Mouse (Mus musculus) erythroid progenitor cell, adult 5-6 weeks (primary cell): Measurements from ENCODE around the gene Snapc1. TPM values are rescaled to one million over a fixed set of nuclear protein-coding genes. Genes with fewer than 3 reads are reported as not detected.

Experiments used
- ATAC-seq: replicated peaks from 2 replicates; pipeline ENCODE4 v1.8.0; 2016; ENCODE audit warnings: moderate number of reproducible peaks, mild to moderate bottlenecking, moderate TSS enrichment, inconsistent platforms; ENCODE audit not compliant: poor library complexity, low FRiP score, severe bottlenecking
- total RNA-seq, 2 experiments: library from RNA; stranded (forward) in 1 of 2; stranded (reverse) in 1 of 2; fragments of 150-400 nt in 1 of 2; fragments of 186-747, 209-891 nt in 1 of 2; gene quantifications; 2 replicates each; pipeline versions ENCODE4 v1.2.3 to v1.2.4; 2015 to 2017; ENCODE audit warnings: low replicate concordance in 2 of 2

Snapc1 gene
- total RNA-seq (2015; ENCODE audit: low replicate concordance) (0.36 and 1.3 TPM in 2 replicates), total RNA-seq (2017; ENCODE audit: low replicate concordance) (0.38 and 1.2 TPM in 2 replicates)

GRCm38 (mm10) chr12:73964291-73965281 lies at the start of gene Snapc1:
Snapc1 (plus strand) TSS chr12:73964481.
- ATAC-seq: peak; percentile 99

DNA sequence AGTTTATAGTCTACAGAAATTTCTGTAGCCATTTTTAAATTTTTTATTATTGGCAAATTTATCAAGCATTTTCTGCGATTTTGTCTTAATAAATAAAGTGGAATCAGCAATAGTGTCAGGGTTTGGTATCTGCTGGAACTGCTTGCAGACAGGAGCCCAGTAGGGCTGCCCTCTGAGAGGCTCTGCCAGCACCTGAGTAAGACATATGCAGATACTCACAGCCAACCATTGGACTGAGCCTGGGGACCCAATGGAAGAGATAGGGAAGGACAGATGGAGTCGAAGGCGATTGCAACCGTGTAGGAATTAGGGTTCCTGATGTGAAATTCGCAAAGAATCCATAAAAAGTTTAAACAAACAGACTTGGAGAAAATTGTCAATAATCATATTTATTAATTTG lies 45.8 kb upstream of the Snapc1 start:
- no peak for ATAC-seq

GRCm38 (mm10) chr12:73930266-73930665 lies 34.0 kb upstream of the Snapc1 start:
- ATAC-seq: no peak

- ATAC-seq: no peak
Observed at GRCm38 (mm10) chr12:73931274-73931673, 33.0 kb upstream of the Snapc1 start.

GRCm38 (mm10) chr12:73934528-73934927 lies 29.8 kb upstream of the Snapc1 start:
- no peak for ATAC-seq

- ATAC-seq: no peak
Observed at GRCm38 (mm10) chr12:73937353-73937752, 26.9 kb upstream of the Snapc1 start, which contains the start of gene Gm49321. Gm49321 (plus strand) TSS chr12:73937653.

DNA sequence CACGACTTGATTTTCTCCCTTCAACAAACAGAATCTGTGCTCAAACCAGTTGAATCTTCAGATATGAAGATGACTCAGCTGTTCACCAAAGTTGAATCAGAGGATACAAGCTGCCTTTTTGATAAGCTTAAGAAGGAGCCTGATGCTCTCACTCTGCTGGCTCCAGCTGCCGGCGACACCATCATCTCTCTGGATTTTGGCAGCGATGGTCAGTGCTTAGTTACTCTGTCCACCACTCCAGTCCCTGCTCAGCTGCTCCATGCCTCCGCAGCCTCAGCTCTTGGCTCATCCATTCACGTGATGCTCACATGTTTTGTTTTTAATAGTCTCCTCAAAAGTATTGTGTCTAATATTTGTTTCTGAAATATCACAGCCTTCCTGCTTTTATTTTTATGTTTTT lies 24.7 kb upstream of the Snapc1 start:
- ATAC-seq: no peak

DNA sequence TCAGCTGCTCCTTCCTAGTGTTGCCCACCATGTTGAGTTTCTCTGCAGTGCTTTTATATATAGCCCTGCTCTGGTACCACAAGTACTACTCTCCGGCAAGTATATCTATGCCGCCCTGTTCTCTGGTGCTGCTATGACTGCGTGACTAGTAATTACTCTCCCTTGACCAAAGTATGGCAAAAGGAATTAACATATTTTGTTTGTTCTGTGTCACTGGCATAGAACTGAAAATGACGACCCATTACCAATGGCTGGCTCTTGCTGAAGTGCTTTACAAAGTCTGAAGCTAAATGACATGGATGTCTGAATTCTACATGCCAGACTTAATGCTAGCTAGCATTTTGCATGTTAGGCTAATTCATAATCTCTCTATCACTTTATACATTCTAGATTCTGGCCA lies 15.9 kb upstream of the Snapc1 start:
- no peak for ATAC-seq

- ATAC-seq: 0 out of 2 replicates have a peak, but pooled peaks have one; percentile 26
Observed at GRCm38 (mm10) chr12:73949318-73950058, 14.8 kb upstream of the Snapc1 start.

DNA sequence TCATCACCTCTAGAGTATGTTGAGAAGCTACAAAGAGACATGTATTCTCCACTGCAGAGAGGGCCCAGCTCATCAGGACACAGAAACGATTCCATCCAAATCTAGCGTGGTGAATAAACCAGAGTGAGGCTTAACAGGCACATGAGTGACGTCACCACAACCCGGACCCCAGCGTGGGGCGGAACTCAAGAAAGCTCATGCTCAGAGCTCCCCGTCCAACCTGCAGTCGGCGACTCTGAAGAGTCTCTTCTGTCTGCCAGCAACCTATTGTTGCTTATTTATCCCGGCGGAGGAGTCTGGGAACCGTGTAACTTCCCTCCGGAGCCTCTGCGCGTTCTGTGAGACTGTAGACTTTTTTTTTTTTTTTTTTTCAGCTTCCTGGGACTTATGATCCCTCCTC lies 11.4 kb upstream of the Snapc1 start:
- ATAC-seq: no peak

GRCm38 (mm10) chr12:73953420-73954186 lies 10.7 kb upstream of the Snapc1 start:
- no peak for ATAC-seq

DNA sequence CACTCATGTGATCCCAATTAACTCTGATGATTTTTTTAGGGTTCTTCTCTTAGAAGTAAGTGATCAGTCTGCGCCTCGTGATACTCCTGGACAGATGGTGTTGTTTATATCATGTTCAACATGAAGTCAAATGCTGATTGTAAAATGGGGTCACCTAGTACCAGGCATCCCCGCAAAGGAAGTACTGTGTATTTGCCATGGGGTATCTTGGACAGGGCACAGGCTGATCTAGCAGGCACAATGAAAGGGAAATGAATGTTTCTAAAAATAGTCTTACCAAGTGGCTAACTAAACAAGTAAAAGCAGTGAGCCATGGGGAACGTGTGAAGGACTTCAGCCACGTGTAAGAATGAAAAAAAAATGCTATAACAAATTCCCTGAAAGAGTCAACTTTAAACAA lies 9.5 kb upstream of the Snapc1 start:
- ATAC-seq: no peak

DNA sequence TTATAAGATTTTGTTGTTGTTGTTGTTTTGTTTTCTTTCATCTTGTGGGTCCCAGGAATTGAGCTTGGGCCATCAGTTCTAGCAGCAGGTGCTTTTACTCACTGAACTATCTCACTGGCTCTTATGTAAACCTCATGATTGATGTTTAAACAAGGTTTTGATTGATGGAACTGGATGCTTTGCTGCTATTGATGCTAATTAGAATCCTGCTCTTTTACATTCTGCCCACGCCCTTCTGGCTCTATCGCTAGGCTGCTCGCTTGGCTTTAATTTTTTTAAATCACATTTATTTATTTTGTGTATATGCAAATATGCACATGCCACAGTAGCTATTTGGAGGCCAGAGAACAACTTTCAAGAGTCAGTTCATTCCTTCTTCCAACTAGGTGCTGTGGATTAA lies 6.6 kb upstream of the Snapc1 start:
- ATAC-seq: no peak

- no peak for ATAC-seq
Observed at GRCm38 (mm10) chr12:73958830-73959229, 5.5 kb upstream of the Snapc1 start.

DNA sequence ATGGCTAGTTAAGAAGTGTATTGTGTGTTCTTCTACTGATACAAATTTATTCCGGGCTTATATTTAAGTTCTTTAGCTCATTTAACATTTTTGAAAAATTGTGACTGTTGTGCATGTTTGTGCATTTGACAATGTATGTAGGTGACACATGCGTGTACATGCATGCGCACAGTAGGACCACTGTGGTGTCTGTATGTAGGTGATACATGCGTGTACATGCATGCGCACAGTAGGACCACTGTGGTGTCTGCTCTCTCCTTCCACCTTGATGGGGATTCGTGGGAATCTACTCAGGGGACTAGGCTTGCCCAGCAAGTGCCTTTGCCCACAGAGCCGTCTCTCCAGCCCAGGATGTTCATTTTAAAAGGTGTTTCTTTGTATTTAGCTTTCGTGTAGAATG lies 4.9 kb downstream of the Snapc1 start:
- ATAC-seq: no peak

GRCm38 (mm10) chr12:73974584-73974983 lies 10.3 kb downstream of the Snapc1 start:
- ATAC-seq: no peak

DNA sequence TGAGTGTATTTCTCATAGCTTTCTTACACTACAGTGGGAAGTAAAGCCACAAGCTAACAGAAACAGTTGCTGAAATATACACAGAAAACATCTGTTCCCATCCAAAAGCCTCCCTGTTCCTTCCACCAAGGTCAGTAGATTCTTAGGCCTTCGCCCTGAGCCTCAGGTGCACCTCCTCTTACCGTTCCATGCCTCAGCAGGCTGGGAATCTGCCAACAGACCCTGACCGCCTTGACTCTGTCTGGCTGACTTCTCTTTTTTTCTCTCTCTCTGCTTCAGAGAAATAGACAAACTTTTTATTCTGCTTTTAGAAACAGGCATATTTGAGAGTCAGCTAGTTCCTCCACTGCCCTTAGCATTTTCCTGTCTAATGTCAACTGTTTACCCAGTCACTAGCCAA lies 13.9 kb downstream of the Snapc1 start:
- ATAC-seq: no peak

GRCm38 (mm10) chr12:73979667-73980066 lies 15.4 kb downstream of the Snapc1 start:
- no peak for ATAC-seq

GRCm38 (mm10) chr12:73982533-73982932 lies 18.3 kb downstream of the Snapc1 start:
- ATAC-seq: no peak

DNA sequence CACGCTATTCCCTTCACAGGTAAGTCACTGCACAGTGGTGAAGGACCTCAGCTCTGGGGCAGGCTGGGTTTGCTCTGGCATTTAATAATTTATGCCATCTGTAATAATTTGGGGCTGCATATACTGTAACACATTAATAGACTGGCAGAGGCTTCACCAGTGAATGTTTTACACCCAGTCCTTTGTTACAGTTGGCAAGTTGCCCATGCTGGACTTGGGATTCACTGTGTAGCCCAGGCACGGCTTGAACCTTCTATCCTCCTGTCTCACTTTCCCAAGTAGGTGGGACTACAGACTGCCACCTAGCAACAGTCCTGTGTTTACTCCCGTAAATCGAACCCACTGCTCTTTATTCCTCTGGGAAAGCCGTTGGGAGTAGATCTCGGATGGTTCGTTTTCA lies 22.0 kb downstream of the Snapc1 start:
- ATAC-seq: no peak
